Mouse (Mus musculus): Measurements from ENCODE around the gene Ocln. TPM values are rescaled to one million over a fixed set of nuclear protein-coding genes. Genes with fewer than 3 reads are reported as not detected.

Gene Ocln
- polyA plus RNA-seq, 1 experiment from 2014 or later = 10.9 TPM

- Histone ChIP-seq H3K9me3 (no peaks in the 10 kb centered on the region), H3K27ac (replicated peaks) (no peak overlapping the region), H3K9ac (no peak overlapping the region), H3K4me2 (no peak overlapping the region), H3K27me3 (no peaks in the 10 kb centered on the region), H3K36me3 (no peaks in the 10 kb centered on the region), H3K4me3 (no peak overlapping the region), H3K4me1 (replicated peaks) (no peaks in the 10 kb centered on the region)
- ATAC-seq (ENCODE audit: low FRiP score, low read depth) = no peak
- WGBS = 86% methylated on average over 10 of the region's 10 CpGs
These were observed 9.3 kb downstream of the Ocln start for GRCm38 (mm10) chr13:100543011-100543767.

DNA sequence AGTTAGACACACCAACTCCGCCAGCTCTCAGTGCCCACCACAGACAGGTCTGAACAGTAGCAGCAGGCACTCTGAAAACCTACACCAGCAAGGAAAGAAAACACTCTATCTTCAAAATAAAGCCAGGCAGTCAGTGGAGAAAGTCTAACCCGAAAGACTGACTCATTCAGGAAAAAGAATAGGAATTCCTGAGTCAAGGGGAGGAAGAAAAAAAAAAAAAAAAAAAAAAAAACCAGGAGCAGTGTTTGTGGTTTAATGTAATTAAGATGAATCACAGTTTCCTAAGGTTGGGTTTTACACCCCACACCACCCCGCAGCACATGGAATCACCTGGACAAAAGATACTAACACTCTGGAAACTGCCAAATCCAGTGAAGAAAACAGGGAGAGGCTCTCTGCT, 16.4 kb downstream of the Ocln start:
- Histone ChIP-seq H3K36me3 (no peaks in the 10 kb centered on the region), H3K9ac (no peak overlapping the region), H3K27me3 (no peaks in the 10 kb centered on the region), H3K27ac (replicated peaks) (no peak overlapping the region), H3K4me2 (no peak overlapping the region), H3K4me1 (replicated peaks) (no peaks in the 10 kb centered on the region), H3K9me3 (no peaks in the 10 kb centered on the region), H3K4me3 (no peak overlapping the region)
- ATAC-seq (ENCODE audit: low FRiP score, low read depth) = no peak
- WGBS = 93% methylated on average over 3 of the region's 3 CpGs

- no peak for ATAC-seq (ENCODE audit: low FRiP score, low read depth)
- Histone ChIP-seq H3K4me2 (no peak overlapping the region), H3K4me1 (replicated peaks) (no peaks in the 10 kb centered on the region), H3K9ac (no peak overlapping the region), H3K27me3 (no peaks in the 10 kb centered on the region), H3K4me3 (no peak overlapping the region), H3K27ac (replicated peaks) (no peak overlapping the region), H3K9me3 (no peaks in the 10 kb centered on the region), H3K36me3 (no peaks in the 10 kb centered on the region)
- 82% methylated on average over 6 of the region's 6 CpGs for WGBS
These were observed 19.6 kb downstream of the Ocln start for GRCm38 (mm10) chr13:100532788-100533365.

- Histone ChIP-seq H3K36me3 (no peaks in the 10 kb centered on the region), H3K9ac (no peak overlapping the region), H3K4me1 (replicated peaks) (no peaks in the 10 kb centered on the region), H3K27ac (replicated peaks) (no peak overlapping the region), H3K4me3 (no peak overlapping the region), H3K9me3 (no peaks in the 10 kb centered on the region), H3K4me2 (no peak overlapping the region), H3K27me3 (no peaks in the 10 kb centered on the region)
- 63% methylated on average over 6 of the region's 6 CpGs for WGBS
- no peak for ATAC-seq (ENCODE audit: low FRiP score, low read depth)
These were observed 25.9 kb downstream of the Ocln start for GRCm38 (mm10) chr13:100526649-100527038.

- ATAC-seq (ENCODE audit: low FRiP score, low read depth) = no peak
- Histone ChIP-seq H3K9ac (no peak overlapping the region), H3K4me1 (replicated peaks) (no peaks in the 10 kb centered on the region), H3K9me3 (no peaks in the 10 kb centered on the region), H3K36me3 (no peaks in the 10 kb centered on the region), H3K27me3 (no peaks in the 10 kb centered on the region), H3K4me3 (no peak overlapping the region), H3K4me2 (no peak overlapping the region), H3K27ac (replicated peaks) (no peak overlapping the region)
- 79% methylated on average over 6 of the region's 6 CpGs for WGBS
These were observed 26.4 kb downstream of the Ocln start for GRCm38 (mm10) chr13:100525935-100526648.

- Histone ChIP-seq H3K9me3 (no peaks in the 10 kb centered on the region), H3K27me3 (no peaks in the 10 kb centered on the region), H3K4me2 (no peak overlapping the region), H3K27ac (replicated peaks) (no peak overlapping the region), H3K4me1 (replicated peaks) (no peaks in the 10 kb centered on the region), H3K4me3 (no peak overlapping the region), H3K9ac (no peak overlapping the region), H3K36me3 (no peaks in the 10 kb centered on the region)
- 90% methylated on average over 6 of the region's 6 CpGs for WGBS
- no peak for ATAC-seq (ENCODE audit: low FRiP score, low read depth)
These were observed 27.6 kb downstream of the Ocln start for GRCm38 (mm10) chr13:100524896-100525295.

- ATAC-seq (ENCODE audit: low FRiP score, low read depth) = no peak
- Histone ChIP-seq H3K4me1 (replicated peaks) (no peaks in the 10 kb centered on the region), H3K27me3 (no peaks in the 10 kb centered on the region), H3K27ac (replicated peaks) (no peak overlapping the region), H3K4me2 (no peak overlapping the region), H3K36me3 (no peaks in the 10 kb centered on the region), H3K9me3 (no peaks in the 10 kb centered on the region), H3K9ac (no peak overlapping the region), H3K4me3 (no peak overlapping the region)
- WGBS = 89% methylated on average over 2 of the region's 2 CpGs
These were observed 28.8 kb downstream of the Ocln start for GRCm38 (mm10) chr13:100523698-100524097.

- H3K27me3 ChIP-seq = no peaks in the 10 kb centered on the region
- H3K9me3 ChIP-seq = no peaks in the 10 kb centered on the region
- no peaks in the 10 kb centered on the region for H3K36me3 ChIP-seq
- ATAC-seq (ENCODE audit: low FRiP score, low read depth) = no peak
- no peak overlapping the region for H3K4me2 ChIP-seq
- 87% methylated on average over 9 of the region's 9 CpGs for WGBS
- H3K4me1 ChIP-seq (replicated peaks) = no peaks in the 10 kb centered on the region
- no peak overlapping the region for H3K9ac ChIP-seq
- H3K4me3 ChIP-seq = no peak overlapping the region
- H3K27ac ChIP-seq (replicated peaks) = no peak overlapping the region
These were observed 30.6 kb downstream of the Ocln start for GRCm38 (mm10) chr13:100521724-100522591.

DNA sequence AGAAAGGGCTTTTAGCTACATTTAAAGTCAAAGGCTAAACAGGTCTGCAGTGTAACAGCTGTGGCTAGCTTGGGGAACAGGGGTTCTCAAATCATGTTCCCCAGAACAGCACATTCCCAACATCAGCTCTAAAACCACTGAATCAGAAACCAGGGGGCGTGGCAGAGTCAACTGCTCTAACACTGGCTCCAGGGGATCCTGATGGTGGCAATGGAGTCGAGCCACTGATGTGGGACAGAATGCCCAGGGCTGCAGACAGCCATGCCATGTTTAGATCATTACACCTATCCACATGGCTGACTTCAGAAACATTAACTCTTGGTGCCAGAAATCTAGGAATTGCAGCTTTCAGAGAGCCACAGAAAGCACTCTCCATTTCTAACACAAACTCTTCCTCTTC, 33.4 kb downstream of the Ocln start:
- 71% methylated on average over 2 of the region's 2 CpGs for WGBS
- no peak for ATAC-seq (ENCODE audit: low FRiP score, low read depth)
- Histone ChIP-seq H3K9me3 (no peaks in the 10 kb centered on the region), H3K4me1 (replicated peaks) (no peaks in the 10 kb centered on the region), H3K36me3 (no peaks in the 10 kb centered on the region), H3K27ac (replicated peaks) (no peak overlapping the region), H3K9ac (no peak overlapping the region), H3K4me3 (no peak overlapping the region), H3K27me3 (no peaks in the 10 kb centered on the region), H3K4me2 (no peak overlapping the region)

DNA sequence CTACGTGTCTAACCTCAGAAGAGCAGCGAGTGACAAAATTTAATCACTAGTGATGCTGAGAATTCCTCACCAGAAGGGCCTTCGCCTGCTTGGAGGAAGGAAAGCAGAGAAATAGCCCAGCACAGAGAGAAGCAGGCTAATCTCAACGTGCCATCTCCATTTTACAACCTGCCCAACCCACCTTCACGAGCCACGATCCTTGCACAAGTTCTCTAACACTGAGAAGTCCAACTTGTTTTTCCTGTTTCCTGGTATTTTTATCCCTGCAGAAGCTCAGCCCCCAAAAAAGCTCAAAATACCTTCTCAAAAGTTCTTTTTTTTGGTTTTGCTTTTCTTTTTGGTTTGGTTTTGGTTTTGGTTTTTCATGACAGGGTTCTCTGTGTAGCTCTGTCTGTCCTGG, 34.3 kb downstream of the Ocln start:
- ATAC-seq (ENCODE audit: low FRiP score, low read depth) = no peak
- Histone ChIP-seq H3K4me1 (replicated peaks) (no peaks in the 10 kb centered on the region), H3K4me2 (no peak overlapping the region), H3K27me3 (no peaks in the 10 kb centered on the region), H3K9ac (no peak overlapping the region), H3K4me3 (no peak overlapping the region), H3K27ac (replicated peaks) (no peak overlapping the region), H3K36me3 (no peaks in the 10 kb centered on the region), H3K9me3 (no peaks in the 10 kb centered on the region)
- 87% methylated on average over 6 of the region's 6 CpGs for WGBS

- Histone ChIP-seq H3K27ac (replicated peaks) (no peak overlapping the region), H3K36me3 (no peaks in the 10 kb centered on the region), H3K9ac (no peak overlapping the region), H3K9me3 (no peaks in the 10 kb centered on the region), H3K4me3 (no peak overlapping the region), H3K4me2 (no peak overlapping the region), H3K27me3 (no peaks in the 10 kb centered on the region), H3K4me1 (replicated peaks) (no peaks in the 10 kb centered on the region)
- no peak for ATAC-seq (ENCODE audit: low FRiP score, low read depth)
- WGBS = 89% methylated on average over 6 of the region's 6 CpGs
These were observed 34.8 kb downstream of the Ocln start for GRCm38 (mm10) chr13:100517652-100518153.
